Mouse (Mus musculus): ENCODE measurements around the gene Slc38a4. TPM values are rescaled to one million over a fixed set of nuclear protein-coding genes. Genes with fewer than 3 reads are reported as not detected.

Slc38a4 gene
- polyA plus RNA-seq, 1 experiment = not detected

DNA sequence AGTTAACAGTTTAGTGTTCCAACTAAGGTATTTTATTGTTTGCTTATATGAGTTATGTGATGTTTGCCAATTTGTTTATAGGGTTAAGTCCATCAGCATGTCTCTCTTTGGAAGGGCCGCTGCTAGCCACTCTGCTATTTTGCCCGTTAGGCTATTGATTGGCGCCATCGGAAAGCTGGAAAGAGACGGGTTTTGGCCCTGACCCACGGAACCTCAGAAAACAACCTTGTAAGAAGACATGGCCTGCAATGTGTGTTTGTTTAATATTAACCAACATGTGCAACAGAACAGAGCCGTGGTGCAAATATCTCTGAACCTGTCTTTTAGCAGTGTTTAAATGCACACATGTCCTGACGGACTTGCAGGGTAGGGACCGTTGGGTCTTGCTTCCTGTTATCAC lies 14.6 kb downstream of the Slc38a4 start:
- Histone ChIP-seq H3K9me3 (peaks cover 14% of the 10 kb centered on the region), H3K4me3 (replicated peaks) (no peak overlapping the region), H3K27me3 (replicated peaks) (no peaks in the 10 kb centered on the region), H3K36me3 (replicated peaks; ENCODE audit: low read length) (no peaks in the 10 kb centered on the region), H3K4me1 (no peaks in the 10 kb centered on the region)
- no peak for TF ChIP-seq FLI1 (IDR thresholded peaks at IDR 0.05; ENCODE audit: low read length)
- no peak for TF ChIP-seq GATA1 (IDR thresholded peaks at IDR 0.05; ENCODE audit: borderline replicate concordance, low read length)

DNA sequence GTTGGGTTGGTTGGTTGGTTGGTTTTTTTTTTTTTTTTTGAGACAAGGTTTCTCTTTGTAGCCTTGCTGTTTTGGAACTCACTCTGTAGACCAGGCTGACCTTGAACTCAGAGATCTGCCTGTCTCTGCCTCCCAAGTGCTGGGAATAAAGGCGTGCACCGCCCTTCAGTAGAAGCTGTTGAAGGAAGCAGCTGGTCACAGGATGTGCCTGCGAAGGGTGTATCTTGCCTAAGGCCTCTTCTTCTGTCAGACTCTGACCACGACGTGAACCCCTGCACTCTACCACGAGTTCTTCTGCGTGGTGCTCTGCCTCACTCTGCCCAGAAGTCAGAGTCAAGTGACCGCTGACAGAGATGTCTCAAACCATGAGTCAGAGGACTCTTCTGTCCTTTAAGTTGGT lies 18.0 kb downstream of the Slc38a4 start:
- H3K9me3 ChIP-seq = peaks cover 13% of the 10 kb centered on the region
- no peaks in the 10 kb centered on the region for H3K27me3 ChIP-seq (replicated peaks)
- H3K4me1 ChIP-seq = no peaks in the 10 kb centered on the region
- H3K4me3 ChIP-seq (replicated peaks) = no peak overlapping the region
- no peak for TF ChIP-seq FLI1 (IDR thresholded peaks at IDR 0.05; ENCODE audit: low read length)
- TF ChIP-seq GATA1 (IDR thresholded peaks at IDR 0.05; ENCODE audit: borderline replicate concordance, low read length) = no peak
- H3K36me3 ChIP-seq (replicated peaks; ENCODE audit: low read length) = no peaks in the 10 kb centered on the region

DNA sequence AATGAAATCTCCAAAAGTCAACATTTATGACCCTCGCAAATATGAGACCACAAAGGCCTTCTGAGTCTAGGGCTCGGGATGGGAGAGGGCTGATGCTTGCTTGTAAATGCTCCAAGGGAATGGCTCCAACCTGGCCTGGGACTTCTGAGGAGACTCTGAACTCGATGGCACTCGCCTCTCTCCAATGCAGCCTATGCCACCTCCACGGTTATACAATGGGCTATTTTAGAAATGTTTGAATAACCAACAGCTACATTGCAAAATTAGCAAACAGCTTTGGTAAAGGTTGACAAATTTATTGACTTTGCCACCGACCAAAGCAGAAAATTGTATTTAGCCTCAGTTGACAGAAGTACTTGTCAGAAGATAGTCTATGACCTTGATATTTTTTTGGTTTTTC lies 19.9 kb downstream of the Slc38a4 start:
- Histone ChIP-seq H3K9me3 (peaks cover 13% of the 10 kb centered on the region), H3K27me3 (replicated peaks) (no peaks in the 10 kb centered on the region), H3K4me3 (replicated peaks) (no peak overlapping the region), H3K36me3 (replicated peaks; ENCODE audit: low read length) (no peaks in the 10 kb centered on the region), H3K4me1 (no peaks in the 10 kb centered on the region)
- no peak for TF ChIP-seq FLI1 (IDR thresholded peaks at IDR 0.05; ENCODE audit: low read length)

DNA sequence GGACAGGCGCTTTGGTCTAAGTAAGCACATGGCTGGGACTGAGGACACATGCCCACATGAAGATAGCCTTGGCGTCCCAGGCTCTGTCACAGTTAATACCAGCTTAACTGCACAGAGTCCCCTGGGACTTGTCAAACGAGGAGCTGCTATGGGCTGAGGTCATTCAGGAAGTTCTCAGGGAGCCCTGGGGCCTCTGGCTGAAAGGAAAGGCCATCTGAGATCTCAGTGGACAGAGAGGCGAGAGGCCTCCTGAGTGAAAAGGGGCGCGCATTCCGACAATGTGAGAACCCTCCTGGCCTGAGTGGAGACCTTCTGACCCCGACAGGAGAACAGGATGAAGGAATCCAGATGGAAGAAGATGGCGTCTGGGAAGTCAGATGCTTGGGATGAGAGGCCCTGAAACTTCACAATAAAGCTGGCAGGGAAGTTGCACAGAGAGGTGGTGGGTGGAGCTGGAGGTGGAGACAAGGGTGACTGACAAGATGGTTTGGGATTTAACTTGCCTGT lies 22.2 kb downstream of the Slc38a4 start:
- Histone ChIP-seq H3K27me3 (replicated peaks) (no peaks in the 10 kb centered on the region), H3K4me3 (replicated peaks) (no peak overlapping the region), H3K4me1 (no peaks in the 10 kb centered on the region), H3K36me3 (replicated peaks; ENCODE audit: low read length) (no peaks in the 10 kb centered on the region), H3K9me3 (peaks cover 10% of the 10 kb centered on the region)
- TF ChIP-seq FLI1 (IDR thresholded peaks at IDR 0.05; ENCODE audit: low read length) = no peak

DNA sequence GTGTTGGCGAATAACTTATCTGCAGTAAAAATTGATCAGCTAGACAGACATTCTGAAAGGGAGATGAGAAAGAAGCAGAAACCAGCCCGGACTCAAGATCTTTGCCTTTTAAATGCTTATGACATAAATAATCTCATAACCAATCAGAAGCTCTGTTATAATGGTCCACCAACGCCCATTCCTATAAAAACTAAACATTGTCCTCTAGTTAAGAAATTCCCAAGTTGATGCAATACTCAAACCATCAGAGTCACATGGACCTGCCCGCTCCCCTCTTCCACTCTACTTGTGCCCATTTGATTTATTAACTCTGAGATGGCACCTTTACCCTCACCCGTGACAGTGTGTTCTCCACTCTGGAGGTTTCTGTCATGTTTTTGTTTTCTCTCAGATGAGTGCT lies 23.9 kb downstream of the Slc38a4 start:
- H3K27me3 ChIP-seq (replicated peaks) = no peaks in the 10 kb centered on the region
- no peaks in the 10 kb centered on the region for H3K36me3 ChIP-seq (replicated peaks; ENCODE audit: low read length)
- TF ChIP-seq FLI1 (IDR thresholded peaks at IDR 0.05; ENCODE audit: low read length) (no peak), GATA1 (IDR thresholded peaks at IDR 0.05; ENCODE audit: borderline replicate concordance, low read length) (no peak)
- H3K9me3 ChIP-seq = peaks cover 16% of the 10 kb centered on the region
- H3K4me1 ChIP-seq = no peaks in the 10 kb centered on the region
- no peak overlapping the region for H3K4me3 ChIP-seq (replicated peaks)

DNA sequence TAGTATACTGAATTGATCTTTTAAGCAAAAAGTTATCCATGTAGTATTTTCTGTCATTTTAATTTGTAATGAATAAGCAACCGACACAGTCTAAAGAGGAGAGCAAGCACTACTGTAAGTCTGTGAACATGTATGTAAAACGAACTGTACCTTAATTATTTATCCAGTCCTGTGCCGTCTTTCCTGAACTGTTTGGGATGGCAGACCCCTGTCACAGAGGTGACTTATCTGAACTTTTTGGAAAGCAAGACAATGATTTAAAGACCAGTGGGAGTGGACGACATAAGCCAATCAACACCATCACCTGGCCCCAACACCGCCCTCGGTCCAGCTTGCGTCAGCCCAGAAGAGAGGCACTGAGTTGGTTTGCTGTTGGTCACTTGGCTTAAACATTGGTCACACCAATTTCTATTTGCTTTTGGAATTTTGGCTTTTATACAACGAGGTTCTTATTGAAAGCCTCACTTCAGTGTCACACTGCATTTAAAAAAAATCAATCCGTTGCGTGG lies 24.7 kb downstream of the Slc38a4 start:
- no peaks in the 10 kb centered on the region for H3K36me3 ChIP-seq (replicated peaks; ENCODE audit: low read length)
- H3K27me3 ChIP-seq (replicated peaks) = no peaks in the 10 kb centered on the region
- H3K4me3 ChIP-seq (replicated peaks) = no peak overlapping the region
- H3K4me1 ChIP-seq = no peaks in the 10 kb centered on the region
- TF ChIP-seq GATA1 (IDR thresholded peaks at IDR 0.05; ENCODE audit: borderline replicate concordance, low read length) (no peak), FLI1 (IDR thresholded peaks at IDR 0.05; ENCODE audit: low read length) (no peak)
- H3K9me3 ChIP-seq = peaks cover 16% of the 10 kb centered on the region

DNA sequence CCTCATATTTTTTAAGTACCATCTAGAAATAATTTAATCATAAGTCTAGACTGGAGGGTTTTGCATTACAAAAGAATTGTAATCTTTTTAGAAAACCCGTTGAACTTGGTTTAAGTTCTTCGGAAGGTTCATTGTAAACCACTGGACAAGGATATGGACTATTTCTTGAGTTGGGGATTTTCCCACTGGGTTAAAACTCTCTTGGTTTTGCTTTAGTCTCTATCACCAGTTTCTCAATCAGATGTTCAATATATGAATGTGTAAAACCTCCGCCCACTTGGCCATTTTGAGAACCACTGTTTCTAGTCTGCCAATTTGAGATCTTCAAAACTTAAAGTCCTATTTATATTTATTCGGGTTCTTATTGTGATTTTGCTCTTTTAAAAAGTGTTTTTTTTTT lies 25.6 kb downstream of the Slc38a4 start:
- H3K4me3 ChIP-seq (replicated peaks) = no peak overlapping the region

DNA sequence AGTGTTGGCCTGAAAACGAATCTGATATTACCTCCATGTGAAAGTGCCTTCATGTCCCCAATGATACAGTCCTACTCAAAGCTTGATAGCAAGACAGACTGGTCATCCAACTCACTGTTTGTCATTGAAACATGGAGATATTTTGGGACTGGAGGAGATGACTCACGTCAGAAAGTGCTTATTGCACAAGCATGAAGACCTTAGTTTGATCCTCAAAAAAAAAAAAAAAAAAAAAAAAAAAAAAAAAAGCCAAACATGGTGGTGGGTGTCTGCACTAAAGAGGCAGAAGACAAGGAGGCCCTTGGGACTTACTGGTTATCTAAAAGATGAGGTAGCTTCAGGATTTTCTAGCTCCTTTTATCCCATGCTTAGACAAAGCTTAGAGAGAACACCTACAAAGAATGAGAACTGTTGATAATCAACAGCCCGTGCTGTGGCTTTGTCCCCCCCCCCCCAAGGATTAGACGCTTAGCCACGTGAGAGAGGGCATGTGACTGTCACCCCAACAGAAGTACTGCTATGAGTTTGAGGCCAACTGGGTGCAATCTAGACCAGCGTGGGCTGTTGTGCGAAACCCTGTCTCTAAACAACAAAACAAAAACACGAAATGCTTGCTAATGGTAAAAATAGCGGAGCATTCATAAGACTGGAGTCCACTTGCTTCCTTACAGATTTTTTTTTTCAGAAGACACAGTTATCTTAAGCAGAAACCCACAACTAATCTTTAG lies 26.5 kb downstream of the Slc38a4 start:
- Histone ChIP-seq H3K9me3 (peaks cover 16% of the 10 kb centered on the region), H3K36me3 (replicated peaks; ENCODE audit: low read length) (no peaks in the 10 kb centered on the region), H3K4me3 (replicated peaks) (no peak overlapping the region), H3K4me1 (no peaks in the 10 kb centered on the region), H3K27me3 (replicated peaks) (no peaks in the 10 kb centered on the region)
- TF ChIP-seq GATA1 (IDR thresholded peaks at IDR 0.05; ENCODE audit: borderline replicate concordance, low read length) = no peak
- no peak for TF ChIP-seq FLI1 (IDR thresholded peaks at IDR 0.05; ENCODE audit: low read length)

More for the DNA sequence above, 25.6 kb downstream of the Slc38a4 start:
- Histone ChIP-seq H3K36me3 (replicated peaks; ENCODE audit: low read length) (no peaks in the 10 kb centered on the region), H3K4me1 (no peaks in the 10 kb centered on the region), H3K9me3 (peaks cover 16% of the 10 kb centered on the region), H3K27me3 (replicated peaks) (no peaks in the 10 kb centered on the region)
- TF ChIP-seq GATA1 (IDR thresholded peaks at IDR 0.05; ENCODE audit: borderline replicate concordance, low read length) = no peak
- no peak for TF ChIP-seq FLI1 (IDR thresholded peaks at IDR 0.05; ENCODE audit: low read length)

DNA sequence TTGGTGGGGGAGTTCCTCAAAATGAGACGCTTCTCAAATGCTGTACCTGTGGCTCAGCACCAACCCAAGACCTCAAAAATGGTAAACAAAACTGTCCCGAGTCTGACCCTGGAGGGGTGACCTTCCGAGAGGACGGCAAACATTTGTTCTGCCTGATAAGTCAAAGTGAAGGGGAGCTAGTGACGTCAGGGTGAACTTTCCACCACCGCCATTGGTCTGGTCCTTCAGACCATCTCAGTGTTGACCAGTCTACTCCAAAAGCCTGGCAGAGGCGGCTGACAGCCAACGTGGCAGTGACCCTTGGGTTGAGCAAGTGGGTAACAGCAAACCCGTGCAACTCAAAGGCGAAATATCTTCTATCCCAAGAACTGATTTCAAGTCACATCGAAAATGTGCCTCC lies 27.1 kb downstream of the Slc38a4 start:
- TF ChIP-seq FLI1 (IDR thresholded peaks at IDR 0.05; ENCODE audit: low read length) = no peak
- no peak for TF ChIP-seq GATA1 (IDR thresholded peaks at IDR 0.05; ENCODE audit: borderline replicate concordance, low read length)
- peaks cover 15% of the 10 kb centered on the region for H3K9me3 ChIP-seq

DNA sequence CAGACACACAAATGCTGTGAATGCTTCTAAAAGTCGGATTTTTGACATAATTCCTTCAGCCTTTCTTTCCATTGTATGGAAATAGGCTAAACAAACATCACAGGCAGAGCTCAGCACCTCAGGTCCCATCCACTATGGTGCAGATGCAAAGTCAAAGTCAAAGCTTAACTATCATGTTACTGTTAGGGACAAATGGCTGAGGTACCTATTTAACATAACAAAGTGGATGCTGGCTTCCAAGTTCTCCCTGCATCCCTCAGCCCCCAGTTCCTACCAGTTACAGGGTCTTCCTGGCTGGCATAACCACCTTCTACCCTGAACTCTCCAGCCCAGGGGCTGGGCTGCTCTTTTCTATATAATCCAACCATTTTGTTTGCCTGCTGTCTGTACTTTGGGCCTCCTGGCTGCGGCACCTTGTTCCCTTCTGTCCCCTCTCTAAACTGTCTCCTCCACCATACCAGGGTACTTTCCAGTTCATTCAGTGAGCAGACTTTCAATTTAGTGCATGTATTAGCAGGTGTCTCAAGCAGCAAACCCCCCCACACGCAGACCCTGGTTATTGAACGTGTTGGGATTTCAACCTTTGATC lies 27.6 kb downstream of the Slc38a4 start:
- H3K9me3 ChIP-seq = peaks cover 17% of the 10 kb centered on the region
- H3K27me3 ChIP-seq (replicated peaks) = no peaks in the 10 kb centered on the region
- H3K4me3 ChIP-seq (replicated peaks) = no peak overlapping the region
- TF ChIP-seq FLI1 (IDR thresholded peaks at IDR 0.05; ENCODE audit: low read length) (no peak), GATA1 (IDR thresholded peaks at IDR 0.05; ENCODE audit: borderline replicate concordance, low read length) (no peak)
- no peaks in the 10 kb centered on the region for H3K4me1 ChIP-seq
- H3K36me3 ChIP-seq (replicated peaks; ENCODE audit: low read length) = no peaks in the 10 kb centered on the region

More for the DNA sequence above, 27.1 kb downstream of the Slc38a4 start:
- Histone ChIP-seq H3K4me3 (replicated peaks) (no peak overlapping the region), H3K27me3 (replicated peaks) (no peaks in the 10 kb centered on the region), H3K36me3 (replicated peaks; ENCODE audit: low read length) (no peaks in the 10 kb centered on the region), H3K4me1 (no peaks in the 10 kb centered on the region)
